Mouse (Mus musculus): ENCODE data around the gene Vasp.

Vasp gene

GRCm38 (mm10) chr7:19211041-19211675 lies 60.5 kb downstream of the Vasp start:
- DNase-seq (ENCODE audit: low spot score in 2 of 2): no peak

GRCm38 (mm10) chr7:19210010-19210409 lies 61.6 kb downstream of the Vasp start:
- DNase-seq (ENCODE audit: low spot score in 2 of 2): no peak

GRCm38 (mm10) chr7:19209494-19209893 lies 62.1 kb downstream of the Vasp start:
- DNase-seq (ENCODE audit: low spot score in 2 of 2): no peak

DNA sequence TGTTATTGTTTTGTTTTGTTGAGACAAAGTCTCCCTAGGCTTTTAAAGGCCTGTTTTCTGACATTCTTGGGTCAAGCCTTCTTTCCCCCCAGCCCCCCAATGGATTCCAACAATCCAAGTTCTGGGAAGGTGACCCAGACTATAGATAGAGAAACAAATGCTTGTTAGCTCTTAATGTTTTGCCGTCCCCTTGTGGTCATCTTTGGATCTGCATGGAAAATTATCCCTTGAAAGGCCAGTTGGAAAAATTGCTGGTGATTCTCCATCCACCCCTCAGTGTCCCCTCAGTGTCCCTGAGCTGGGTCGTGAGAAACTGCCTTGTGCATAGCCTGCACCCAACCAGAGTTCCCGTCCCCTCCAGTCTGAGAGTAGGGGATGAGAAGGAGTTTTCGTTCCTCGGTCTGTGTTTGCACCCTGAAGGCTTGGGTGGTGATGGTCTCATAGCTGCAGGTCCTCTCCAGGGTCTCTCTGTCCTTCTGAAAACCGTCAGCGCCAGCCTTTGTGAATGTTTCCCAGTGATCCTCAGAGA lies 62.6 kb downstream of the Vasp start:
- no peak for DNase-seq (ENCODE audit: low spot score in 2 of 2)

- DNase-seq (ENCODE audit: low spot score in 2 of 2): no peak
Measured at GRCm38 (mm10) chr7:19208201-19208910, 63.3 kb downstream of the Vasp start.

All from urinary bladder, postnatal 4 days (tissue).